Comparison of ENCODE assay signal across 15 mouse cellular contexts in genomic region chr14:25199900-25200299, GRCm38 (mm10).
A peak's percentile ranks its signal among the peaks of the same experiment; 100 is the strongest.
DNase-seq lines count a peak whose midpoint lies in the region; ATAC-seq and TF ChIP-seq lines count a peak whose summit lies in the region.
"Had no signal": no experiment of that assay in that cellular context is flagged by ENCODE, and none has a peak within 500 bp of the region (broad histone marks: within the 10 kb centered on the region; RNA-seq: fewer than 3 reads in every experiment).

No protein-coding gene starts in this region.

- H3K9ac ChIP-seq in forebrain, postnatal 0 days = no peak overlapping the region
- H3K9ac ChIP-seq in kidney, postnatal 0 days (ENCODE audit: low read depth, low read length) = no peak overlapping the region
- H3K9ac ChIP-seq in stomach, embryonic 15.5 days = no peak overlapping the region
- no peak overlapping the region for H3K9ac ChIP-seq in hindbrain, embryonic 13.5 days
- H3K9ac ChIP-seq: liver, embryonic 14.5 days had no signal

- H3K36me3 ChIP-seq in forebrain, embryonic 10.5 days (replicated peaks) = no peaks in the 10 kb centered on the region
- no peaks in the 10 kb centered on the region for H3K36me3 ChIP-seq in forebrain, postnatal 0 days (ENCODE audit: insufficient read depth)
- no peaks in the 10 kb centered on the region for H3K36me3 ChIP-seq in kidney, postnatal 0 days (ENCODE audit: insufficient read depth, low read length)
- H3K36me3 ChIP-seq in stomach, embryonic 15.5 days = no peaks in the 10 kb centered on the region
- no peaks in the 10 kb centered on the region for H3K36me3 ChIP-seq in hindbrain, embryonic 13.5 days

- H3K4me1 ChIP-seq in forebrain, embryonic 10.5 days = peaks cover 40% of the 10 kb centered on the region
- no peaks in the 10 kb centered on the region for H3K4me1 ChIP-seq in forebrain, postnatal 0 days (ENCODE audit: insufficient read depth)
- peaks cover 26% of the 10 kb centered on the region; the same call in 1 of the 2 replicates for H3K4me1 ChIP-seq in kidney, postnatal 0 days (replicated peaks; ENCODE audit: insufficient read depth, low read length)
- H3K4me1 ChIP-seq in stomach, embryonic 15.5 days = peaks cover 27% of the 10 kb centered on the region
- H3K4me1 ChIP-seq in hindbrain, embryonic 13.5 days (replicated peaks) = 0 out of 2 replicates have a peak, but pooled peaks cover 5% of the 10 kb centered on the region

- H3K9me3 ChIP-seq in forebrain, embryonic 10.5 days = no peaks in the 10 kb centered on the region
- no peaks in the 10 kb centered on the region for H3K9me3 ChIP-seq in forebrain, postnatal 0 days (ENCODE audit: low read length)
- no peaks in the 10 kb centered on the region for H3K9me3 ChIP-seq in kidney, postnatal 0 days (replicated peaks; ENCODE audit: low read length)
- no peaks in the 10 kb centered on the region for H3K9me3 ChIP-seq in stomach, embryonic 15.5 days
- no peaks in the 10 kb centered on the region for H3K9me3 ChIP-seq in hindbrain, embryonic 13.5 days

- peak overlapping the region; percentile 65; the same call in 1 of the 2 replicates for H3K27ac ChIP-seq in forebrain, embryonic 10.5 days
- H3K27ac ChIP-seq in forebrain, postnatal 0 days (ENCODE audit: low read depth, low read length) = no peak overlapping the region
- 0 out of 2 replicates have a peak overlapping the region, but pooled peaks have one; percentile 40 for H3K27ac ChIP-seq in kidney, postnatal 0 days
- peak overlapping the region; percentile 84 for H3K27ac ChIP-seq in stomach, embryonic 15.5 days
- no peak overlapping the region for H3K27ac ChIP-seq in hindbrain, embryonic 13.5 days
- H3K27ac ChIP-seq: liver, embryonic 14.5 days had no signal

- DNase-seq in forebrain, embryonic 10.5 days (ENCODE audit: extremely low spot score, low spot score) = no peak
- DNase-seq in forebrain, postnatal 0 days = no peak
- no peak for DNase-seq in kidney, postnatal 0 days (ENCODE audit: low spot score)
- DNase-seq in kidney, adult 11 months = no peak
- DNase-seq in fat pad, adult 2 months (ENCODE audit: extremely low read depth, low read depth, low spot score) = peak; percentile 74
- no peak for DNase-seq in spleen, postnatal 10 days (ENCODE audit: low spot score in 2 of 2)
- DNase-seq: B cell, adult 2 months; cerebellum, adult 9-11 months; kidney, adult 2 months; thymus, adult 2 months had no signal

- WGBS in forebrain, embryonic 10.5 days = 89% methylated on average over 3 of the region's 3 CpGs
- 81% methylated on average over 3 of the region's 3 CpGs for WGBS in forebrain, postnatal 0 days
- 73% methylated on average over 3 of the region's 3 CpGs for WGBS in kidney, postnatal 0 days
- 76% methylated on average over 3 of the region's 3 CpGs for WGBS in stomach, embryonic 15.5 days
- WGBS in hindbrain, embryonic 13.5 days = 87% methylated on average over 3 of the region's 3 CpGs

- H3K4me2 ChIP-seq in forebrain, postnatal 0 days (ENCODE audit: low read depth) = no peak overlapping the region
- H3K4me2 ChIP-seq in kidney, postnatal 0 days (ENCODE audit: low read length) = no peak overlapping the region
- no peak overlapping the region for H3K4me2 ChIP-seq in stomach, embryonic 15.5 days
- H3K4me2 ChIP-seq in hindbrain, embryonic 13.5 days = no peak overlapping the region

- peaks cover 10% of the 10 kb centered on the region; the same call in 1 of the 2 replicates for H3K27me3 ChIP-seq in forebrain, embryonic 10.5 days (ENCODE audit: poor library complexity, severe bottlenecking)
- no peaks in the 10 kb centered on the region for H3K27me3 ChIP-seq in forebrain, postnatal 0 days (ENCODE audit: insufficient read depth, low read length)
- no peaks in the 10 kb centered on the region for H3K27me3 ChIP-seq in kidney, postnatal 0 days (ENCODE audit: insufficient read depth, low read length)
- no peaks in the 10 kb centered on the region for H3K27me3 ChIP-seq in stomach, embryonic 15.5 days (replicated peaks)
- H3K27me3 ChIP-seq in hindbrain, embryonic 13.5 days = 0 out of 2 replicates have a peak, but pooled peaks cover 6% of the 10 kb centered on the region

- no peak for ATAC-seq in forebrain, postnatal 0 days
- no peak for ATAC-seq in kidney, postnatal 0 days (replicated peaks; ENCODE audit: low FRiP score, low read depth)
- ATAC-seq in stomach, embryonic 15.5 days (ENCODE audit: insufficient read depth, low FRiP score, low read depth) = no peak
- no peak for ATAC-seq in hindbrain, embryonic 13.5 days (ENCODE audit: low FRiP score)
- ATAC-seq: activated CD4-positive, CD25-positive, alpha-beta regulatory T cell, adult 4 months had no signal

- no peak for TF ChIP-seq CTCF in forebrain, postnatal 0 days (IDR thresholded peaks at IDR 0.05; ENCODE audit: low read depth)
- TF ChIP-seq CTCF in kidney, postnatal 0 days (IDR thresholded peaks at IDR 0.05; ENCODE audit: low read depth) = no peak

- H3K4me3 ChIP-seq in forebrain, embryonic 10.5 days = no peak overlapping the region
- no peak overlapping the region for H3K4me3 ChIP-seq in forebrain, postnatal 0 days (ENCODE audit: low read depth, low read length)
- no peak overlapping the region for H3K4me3 ChIP-seq in kidney, postnatal 0 days (replicated peaks; ENCODE audit: low read depth, low read length)
- H3K4me3 ChIP-seq in stomach, embryonic 15.5 days (replicated peaks) = no peak overlapping the region
- H3K4me3 ChIP-seq in hindbrain, embryonic 13.5 days = no peak overlapping the region
- H3K4me3 ChIP-seq: erythroblast, embryonic 14.5 days had no signal

Comparison
In these comparisons a context has a peak if more than half of its experiments do, and no peak if none do; other contexts are left out.
1. H3K27ac ChIP-seq: peak in forebrain, embryonic 10.5 days (single experiment), kidney, postnatal 0 days (single experiment) and stomach, embryonic 15.5 days (single experiment); none in forebrain, postnatal 0 days (single experiment) and hindbrain, embryonic 13.5 days (single experiment).